Mouse (Mus musculus) limb, embryonic 15.5 days (tissue): ENCODE results near the gene Sec63. TPM values are rescaled to one million over a fixed set of nuclear protein-coding genes. Genes with fewer than 3 reads are reported as not detected.

Source experiments
- ATAC-seq: fragments of 200-750 bp; cut with Nextera tagmentation; 2 replicates; pipeline ENCODE4 v1.8.0; 2017; ENCODE audit warnings: low read depth, moderate TSS enrichment; ENCODE audit not compliant: insufficient number of reproducible peaks, low FRiP score, low TSS enrichment
- H3K27ac ChIP-seq: fragments of 300-500 bp; sonication (generic); 2 replicates; pipeline ENCODE4 v1.5.1; 2015; ENCODE audit warnings: moderate library complexity, mild to moderate bottlenecking, inconsistent platforms
- H3K27me3 ChIP-seq: fragments of 300-500 bp; sonication (generic); 2 replicates; pipeline ENCODE4 v1.6.1; 2015; ENCODE audit warnings: inconsistent platforms
- H3K36me3 ChIP-seq: fragments of 300-500 bp; sonication (generic); 2 replicates; pipeline ENCODE4 v1.6.1; 2015; ENCODE audit warnings: inconsistent platforms
- H3K4me1 ChIP-seq: fragments of 300-500 bp; sonication (generic); 2 replicates; pipeline ENCODE4 v1.6.1; 2015; ENCODE audit warnings: inconsistent platforms
- H3K4me2 ChIP-seq: fragments of 300-500 bp; sonication (generic); 2 replicates; pipeline ENCODE4 v1.6.1; 2015; ENCODE audit warnings: mild to moderate bottlenecking, inconsistent platforms
- H3K4me3 ChIP-seq: fragments of 300-500 bp; sonication (generic); 2 replicates; pipeline ENCODE4 v1.5.1; 2015; ENCODE audit warnings: mild to moderate bottlenecking, inconsistent platforms
- H3K9ac ChIP-seq: fragments of 300-500 bp; sonication (generic); 2 replicates; pipeline ENCODE4 v1.6.1; 2015; ENCODE audit warnings: inconsistent platforms
- H3K9me3 ChIP-seq: fragments of 300-500 bp; sonication (generic); 2 replicates; pipeline ENCODE4 v1.6.1; 2016; ENCODE audit warnings: inconsistent platforms
- WGBS: fragments of 180-500 bp; shearing (Covaris S2); methylation state at CpG from one replicate; pipeline ENCODE4 v1.1.7; 2015; 5-methylcytosine and 5-hydroxymethylcytosine counted together
- polyA plus RNA-seq: library from polyadenylated mRNA; unstranded; fragments of >200 nt; fragmentation: Nextera tagmentation; extraction: Ambion mirVana; gene quantifications from 2 replicates; pipeline ENCODE4 v1.2.1, GENCODE M21; 2015

Gene Sec63
- polyA plus RNA-seq, 1 experiment from 2014 or later = 24.1 TPM

DNA sequence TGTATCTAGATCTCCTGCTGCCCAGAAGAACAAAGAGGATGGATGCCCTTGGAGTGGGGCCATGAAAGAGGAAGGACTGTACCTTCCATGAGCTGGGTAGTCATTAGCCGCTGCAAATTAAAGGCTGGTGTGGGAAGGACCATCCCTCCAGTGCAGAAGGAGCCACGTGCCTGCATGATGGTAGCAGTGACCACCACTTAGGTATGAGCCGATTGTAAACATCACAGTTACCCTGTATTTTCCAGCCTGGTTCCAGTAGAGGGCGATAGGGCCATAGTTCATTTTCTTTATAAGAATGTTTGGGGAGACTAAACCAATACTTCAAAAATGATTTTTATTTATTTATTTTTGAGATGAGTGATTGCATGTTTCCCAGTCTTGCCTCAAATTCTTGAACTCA lies 71.4 kb downstream of the Sec63 start:
- no peaks in the 10 kb centered on the region for H3K9me3 ChIP-seq
- H3K9ac ChIP-seq = no peak overlapping the region
- H3K27ac ChIP-seq = no peak overlapping the region
- ATAC-seq = no peak
- no peaks in the 10 kb centered on the region for H3K27me3 ChIP-seq
- H3K36me3 ChIP-seq = peaks cover 65% of the 10 kb centered on the region
- no peak overlapping the region for H3K4me2 ChIP-seq
- H3K4me3 ChIP-seq = no peak overlapping the region
- no peaks in the 10 kb centered on the region for H3K4me1 ChIP-seq
- 47% methylated on average over 4 of the region's 4 CpGs for WGBS

DNA sequence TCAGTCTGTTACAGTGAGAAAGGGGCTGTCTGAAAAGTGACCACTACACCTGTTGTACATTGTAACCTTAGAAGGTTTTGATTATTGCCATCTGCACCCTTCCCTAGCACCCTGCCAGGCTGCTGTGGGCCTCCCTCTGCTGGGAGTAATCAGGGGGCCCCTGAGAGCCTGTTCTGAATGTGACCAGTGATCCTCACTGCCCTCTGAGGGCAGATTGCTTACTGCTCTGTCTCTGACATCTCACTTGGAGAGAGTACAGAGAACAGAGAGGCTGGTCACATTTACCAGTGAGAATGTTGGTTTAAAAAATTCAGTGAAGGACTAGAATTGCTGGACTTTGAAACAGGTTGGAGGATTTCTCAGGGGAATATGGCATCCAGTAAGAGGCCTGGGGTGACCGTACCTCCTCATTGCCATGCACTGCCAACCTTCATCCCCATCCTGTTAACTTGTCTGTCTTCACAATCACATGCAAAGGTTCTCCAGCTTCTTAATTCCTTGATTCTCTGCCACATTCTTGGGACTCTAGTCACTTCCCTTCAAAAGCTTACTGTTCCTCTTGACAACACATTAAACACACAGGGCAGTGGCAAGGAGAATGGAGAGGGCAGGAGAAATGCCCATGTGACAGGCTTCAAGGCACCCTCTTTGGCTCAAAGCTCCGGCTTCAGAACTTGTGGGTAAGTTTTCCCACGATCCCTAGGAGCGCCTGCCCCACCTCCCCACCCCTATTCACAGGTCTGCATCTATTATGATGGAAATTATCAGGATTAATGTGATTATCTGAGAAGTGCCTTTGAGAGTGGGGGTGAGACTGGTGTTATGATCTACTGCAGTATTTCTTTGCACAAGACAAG lies 72.8 kb downstream of the Sec63 start:
- no peaks in the 10 kb centered on the region for H3K9me3 ChIP-seq
- no peak for ATAC-seq
- WGBS = 84% methylated on average over 4 of the region's 4 CpGs
- H3K4me1 ChIP-seq = no peaks in the 10 kb centered on the region
- peaks cover 57% of the 10 kb centered on the region for H3K36me3 ChIP-seq
- no peak overlapping the region for H3K4me2 ChIP-seq
- no peak overlapping the region for H3K27ac ChIP-seq
- H3K4me3 ChIP-seq = no peak overlapping the region
- no peaks in the 10 kb centered on the region for H3K27me3 ChIP-seq
- no peak overlapping the region for H3K9ac ChIP-seq

DNA sequence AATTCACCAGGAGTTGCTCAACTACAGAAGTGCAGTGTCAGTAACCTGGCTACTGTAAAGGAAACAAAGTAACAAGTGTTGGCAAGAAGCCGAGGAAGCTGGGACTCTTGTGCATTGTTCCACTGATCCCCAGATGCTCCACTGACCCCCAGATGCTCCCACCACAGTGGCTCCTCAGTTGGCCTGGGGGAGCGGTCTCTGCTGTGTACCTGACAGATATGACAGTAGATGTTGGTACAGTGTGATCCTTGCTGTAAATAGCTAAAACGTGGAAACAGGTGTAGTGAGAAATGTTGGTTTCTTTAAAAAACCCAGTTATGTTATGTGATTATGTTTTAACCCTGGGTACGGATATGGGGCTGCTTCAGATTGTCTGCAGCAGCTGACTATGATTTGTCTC lies 76.8 kb downstream of the Sec63 start:
- Histone ChIP-seq H3K9me3 (no peaks in the 10 kb centered on the region), H3K27ac (no peak overlapping the region), H3K36me3 (peaks cover 29% of the 10 kb centered on the region), H3K9ac (no peak overlapping the region), H3K4me2 (no peak overlapping the region), H3K4me1 (no peaks in the 10 kb centered on the region), H3K27me3 (no peaks in the 10 kb centered on the region), H3K4me3 (no peak overlapping the region)
- WGBS = 85% methylated on average over 4 of the region's 4 CpGs
- no peak for ATAC-seq

DNA sequence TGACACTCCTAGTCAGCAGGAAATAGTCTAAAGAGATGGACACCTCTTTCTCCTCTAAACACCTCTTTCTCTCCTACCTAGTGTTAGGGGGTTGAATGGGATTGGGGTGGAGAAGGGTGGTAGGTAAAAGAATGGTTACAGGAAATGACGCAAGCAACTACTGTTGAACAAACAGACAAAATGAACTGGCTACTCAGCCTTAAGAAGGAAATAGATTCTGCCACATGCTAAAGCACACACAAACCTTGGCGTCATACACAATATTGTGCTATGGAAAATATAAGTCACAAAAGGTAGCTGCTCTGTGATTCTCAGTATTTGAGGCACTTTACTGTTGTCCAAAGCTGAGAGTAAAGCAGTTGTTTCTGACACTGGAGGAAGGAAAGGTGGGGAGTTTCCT lies 77.4 kb downstream of the Sec63 start:
- Histone ChIP-seq H3K4me3 (no peak overlapping the region), H3K4me2 (no peak overlapping the region), H3K9me3 (no peaks in the 10 kb centered on the region), H3K27ac (no peak overlapping the region), H3K4me1 (no peaks in the 10 kb centered on the region), H3K27me3 (no peaks in the 10 kb centered on the region), H3K9ac (no peak overlapping the region), H3K36me3 (peaks cover 24% of the 10 kb centered on the region)
- 96% methylated on average over 2 of the region's 2 CpGs for WGBS
- ATAC-seq = no peak

DNA sequence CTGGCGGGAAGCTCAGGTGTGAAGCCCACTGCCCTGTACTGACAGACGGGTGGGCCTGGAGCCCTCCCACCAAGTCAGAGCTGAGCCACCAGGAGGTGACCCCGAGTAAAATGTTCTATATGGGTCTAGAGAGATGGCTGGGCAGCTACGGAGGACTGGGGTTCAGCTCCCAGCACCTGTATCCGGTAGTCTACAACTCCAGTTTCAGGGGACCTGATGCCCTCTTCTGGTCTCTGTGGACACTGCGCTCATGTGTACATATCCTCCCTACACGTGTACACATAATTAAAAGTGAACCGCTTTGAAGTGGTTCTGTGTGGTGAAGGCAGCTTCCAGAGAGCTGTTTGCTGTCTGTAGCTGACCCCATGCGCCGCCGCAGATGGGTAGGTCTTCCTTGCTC lies 78.7 kb downstream of the Sec63 start:
- Histone ChIP-seq H3K9me3 (no peaks in the 10 kb centered on the region), H3K36me3 (peaks cover 13% of the 10 kb centered on the region; the same call in 1 of the 2 replicates), H3K9ac (no peak overlapping the region), H3K4me1 (no peaks in the 10 kb centered on the region), H3K27me3 (no peaks in the 10 kb centered on the region), H3K27ac (no peak overlapping the region), H3K4me2 (no peak overlapping the region), H3K4me3 (no peak overlapping the region)
- no peak for ATAC-seq
- 93% methylated on average over 11 of the region's 11 CpGs for WGBS

DNA sequence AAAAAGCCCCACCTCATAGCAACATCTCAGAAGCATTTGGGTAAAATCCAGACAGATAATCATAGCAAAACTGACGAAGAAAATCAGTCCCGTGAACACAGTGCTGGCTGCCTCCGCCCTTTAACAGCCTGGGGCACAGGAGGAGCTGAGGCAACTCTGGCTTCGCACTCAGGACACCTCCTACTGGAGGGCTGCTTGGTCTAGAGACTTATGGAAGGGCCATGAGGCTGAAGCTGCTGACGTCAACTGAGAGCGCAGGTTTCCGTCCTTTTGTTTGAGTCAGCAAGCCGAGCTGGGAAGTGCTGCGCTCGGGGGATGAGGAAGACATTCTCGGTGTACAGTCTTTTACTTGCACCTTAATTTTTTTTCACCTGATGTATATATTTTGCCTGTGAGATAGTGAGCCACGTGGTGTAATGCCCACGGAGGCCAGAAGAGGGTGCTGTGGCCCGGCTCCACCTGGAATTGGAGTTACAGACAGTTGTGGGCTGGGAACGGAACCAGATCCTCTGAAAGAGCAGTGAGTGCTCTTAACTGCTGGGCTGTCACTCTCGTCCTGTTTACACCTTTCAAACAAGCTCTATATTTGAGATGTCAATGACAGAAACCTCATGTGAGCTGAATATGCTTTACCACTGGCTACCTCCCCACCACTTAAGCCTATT lies 80.4 kb downstream of the Sec63 start:
- 61% methylated on average over 16 of the region's 16 CpGs for WGBS
- Histone ChIP-seq H3K9me3 (no peaks in the 10 kb centered on the region), H3K27ac (no peak overlapping the region), H3K27me3 (no peaks in the 10 kb centered on the region), H3K4me2 (no peak overlapping the region), H3K9ac (no peak overlapping the region), H3K4me3 (no peak overlapping the region), H3K4me1 (no peaks in the 10 kb centered on the region), H3K36me3 (peaks cover 6% of the 10 kb centered on the region; the same call in 1 of the 2 replicates)
- ATAC-seq = no peak

DNA sequence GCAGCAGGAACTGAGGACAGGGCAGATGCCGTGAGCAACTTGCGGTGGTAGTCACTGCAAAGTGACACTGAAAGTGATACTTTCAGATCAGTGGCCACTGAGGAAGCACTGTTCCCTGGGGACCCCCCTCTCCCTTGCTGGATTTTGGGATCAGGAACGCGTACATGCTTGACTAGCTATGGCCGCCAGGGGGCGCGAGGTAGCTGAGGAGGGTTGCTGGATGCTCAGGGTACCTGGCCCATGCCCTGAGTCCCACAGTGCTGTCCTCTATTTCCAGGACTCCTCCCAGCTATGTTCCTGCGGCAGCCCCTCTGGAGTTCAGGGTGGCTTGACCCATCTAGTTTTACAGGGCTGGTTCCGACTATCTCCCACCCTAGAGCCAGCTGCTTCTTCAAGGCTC lies 81.1 kb downstream of the Sec63 start:
- ATAC-seq = 0 out of 2 replicates have a peak, but pooled peaks have one; percentile 44
- Histone ChIP-seq H3K9ac (no peak overlapping the region), H3K4me3 (no peak overlapping the region), H3K27me3 (no peaks in the 10 kb centered on the region), H3K36me3 (peaks cover 4% of the 10 kb centered on the region; the same call in 1 of the 2 replicates), H3K4me2 (no peak overlapping the region), H3K27ac (no peak overlapping the region), H3K9me3 (no peaks in the 10 kb centered on the region), H3K4me1 (no peaks in the 10 kb centered on the region)
- WGBS = 17% methylated on average over 9 of the region's 9 CpGs

DNA sequence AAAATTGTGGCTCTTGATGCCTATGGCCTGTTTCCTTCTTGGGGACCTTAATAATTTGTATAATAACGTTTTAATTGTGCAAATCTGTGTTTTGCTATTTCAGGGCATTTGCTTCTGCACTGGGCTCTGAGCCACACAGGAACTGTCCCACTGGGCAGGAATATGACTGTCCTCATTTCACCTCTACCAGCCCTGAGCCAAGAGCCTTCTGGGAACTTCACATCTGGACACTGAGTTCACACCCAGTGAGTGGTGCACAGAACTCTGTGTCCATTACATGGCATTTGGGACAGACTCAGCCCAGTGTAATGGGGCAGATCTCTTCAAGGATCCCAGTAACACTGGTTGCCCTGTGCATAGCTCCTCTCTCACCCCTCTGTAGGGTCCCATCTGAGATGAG lies 82.1 kb downstream of the Sec63 start:
- Histone ChIP-seq H3K9me3 (no peaks in the 10 kb centered on the region), H3K4me2 (no peak overlapping the region), H3K9ac (no peak overlapping the region), H3K27me3 (no peaks in the 10 kb centered on the region), H3K36me3 (peaks cover 3% of the 10 kb centered on the region; the same call in 1 of the 2 replicates), H3K4me1 (0 out of 2 replicates have a peak, but pooled peaks cover 5% of the 10 kb centered on the region), H3K4me3 (no peak overlapping the region), H3K27ac (no peak overlapping the region)
- 76% methylated on average over 1 of the region's 1 CpGs for WGBS
- ATAC-seq = no peak

DNA sequence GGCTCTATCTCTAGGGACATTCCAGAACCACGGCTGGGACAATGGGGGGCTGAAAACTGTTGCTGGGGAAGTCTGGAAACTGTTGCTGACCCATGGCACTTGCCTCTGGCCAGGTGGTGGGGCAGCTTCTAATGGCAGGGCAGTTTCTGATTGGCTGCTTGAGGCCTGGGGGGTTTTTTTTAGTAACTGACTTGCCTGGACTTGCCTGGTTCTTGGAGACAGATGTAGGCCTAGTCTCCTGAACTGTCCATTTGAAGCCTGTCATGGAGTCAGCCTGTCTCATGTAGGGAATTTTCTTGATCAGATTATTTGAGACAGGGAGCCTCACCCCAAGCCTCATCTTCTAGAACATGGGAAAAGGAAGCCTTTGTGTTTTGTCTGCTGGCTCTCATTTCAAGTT lies 84.2 kb downstream of the Sec63 start:
- Histone ChIP-seq H3K36me3 (no peaks in the 10 kb centered on the region), H3K27ac (no peak overlapping the region), H3K27me3 (no peaks in the 10 kb centered on the region), H3K4me2 (no peak overlapping the region), H3K9me3 (no peaks in the 10 kb centered on the region), H3K4me3 (no peak overlapping the region), H3K4me1 (0 out of 2 replicates have a peak, but pooled peaks cover 5% of the 10 kb centered on the region), H3K9ac (no peak overlapping the region)
- WGBS = 22% methylated on average over 1 of the region's 1 CpGs
- no peak for ATAC-seq

DNA sequence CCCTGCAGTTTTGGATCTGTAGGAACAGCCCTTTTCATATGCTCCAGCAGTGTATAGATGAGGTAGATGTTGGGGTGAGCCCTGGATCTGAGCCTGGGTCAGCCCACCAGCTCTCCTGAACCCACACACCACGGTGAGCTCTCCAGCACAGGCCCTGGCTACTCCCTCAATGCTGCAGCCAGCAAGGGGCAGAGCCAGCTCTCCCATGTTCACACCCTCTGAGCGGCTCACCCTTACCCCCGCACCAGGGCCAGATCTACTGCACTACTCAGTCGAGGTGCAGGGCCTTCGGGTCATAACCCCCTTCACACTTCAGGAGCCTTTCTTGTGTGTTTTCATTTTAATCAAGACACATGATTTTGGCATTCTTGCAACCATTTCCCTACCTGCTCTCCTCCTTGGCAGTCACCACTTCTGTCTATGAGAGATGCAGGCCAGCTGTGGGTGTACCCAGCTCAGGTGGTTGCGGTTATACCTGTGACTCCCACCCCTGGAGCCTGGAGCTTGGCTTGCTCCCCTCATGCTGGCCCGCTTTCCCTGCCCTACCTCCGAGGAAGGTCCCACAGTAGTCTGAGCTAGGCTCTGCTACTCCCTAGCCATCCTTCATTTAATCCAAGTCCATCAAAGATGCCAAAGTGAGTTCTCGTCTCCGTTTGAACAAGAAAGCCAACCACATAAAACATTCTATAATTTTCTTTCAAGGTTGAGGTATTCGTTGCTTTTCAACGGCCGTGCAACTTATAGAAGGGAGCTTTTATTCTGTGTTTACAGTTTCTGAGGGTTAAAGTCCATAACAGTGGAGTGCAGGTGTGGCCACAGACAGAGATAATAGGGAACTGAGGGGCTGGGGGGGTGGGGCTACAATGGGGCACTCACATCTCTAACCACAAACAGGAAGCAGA lies 87.1 kb downstream of the Sec63 start:
- Histone ChIP-seq H3K27ac (no peak overlapping the region), H3K27me3 (no peaks in the 10 kb centered on the region), H3K4me3 (no peak overlapping the region), H3K36me3 (no peaks in the 10 kb centered on the region), H3K4me2 (no peak overlapping the region), H3K9ac (no peak overlapping the region), H3K9me3 (no peaks in the 10 kb centered on the region), H3K4me1 (0 out of 2 replicates have a peak, but pooled peaks cover 5% of the 10 kb centered on the region)
- 84% methylated on average over 13 of the region's 13 CpGs for WGBS
- no peak for ATAC-seq

DNA sequence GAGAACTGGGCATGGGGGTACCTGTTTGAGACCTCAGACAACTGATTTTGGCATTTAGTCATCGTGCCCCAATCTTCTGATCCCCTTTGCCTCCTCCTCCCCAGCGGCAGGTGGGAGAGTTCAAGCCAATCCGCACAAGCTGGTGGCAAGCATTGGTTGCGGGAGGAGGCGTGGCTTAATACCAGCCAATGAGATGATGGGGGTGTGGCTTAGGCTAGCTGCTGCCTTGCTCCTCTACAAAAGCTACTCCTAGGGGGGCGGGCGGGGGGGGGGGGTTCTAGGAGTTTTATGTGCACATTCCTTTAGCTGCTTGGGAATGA lies 87.7 kb downstream of the Sec63 start:
- Histone ChIP-seq H3K27me3 (no peaks in the 10 kb centered on the region), H3K9me3 (no peaks in the 10 kb centered on the region), H3K27ac (no peak overlapping the region), H3K36me3 (no peaks in the 10 kb centered on the region), H3K4me3 (no peak overlapping the region), H3K4me2 (no peak overlapping the region), H3K9ac (no peak overlapping the region), H3K4me1 (0 out of 2 replicates have a peak, but pooled peaks cover 5% of the 10 kb centered on the region)
- no peak for ATAC-seq
- whole genome bisulfite sequencing = 88% methylated on average over 7 of the region's 7 CpGs
